Mouse (Mus musculus) gastrocnemius, postnatal 10 days (tissue): ENCODE results near the gene Zfp831. TPM values are rescaled to one million over a fixed set of nuclear protein-coding genes. Genes with fewer than 3 reads are reported as not detected.
A peak's percentile ranks its signal among the peaks of the same experiment; 100 is the strongest.

ENCODE experiments used
- DNase-seq: peaks from one replicate; pipeline ENCODE4 v3.0.0; 2021; ENCODE audit warnings: mixed read lengths
- total RNA-seq, 2 experiments: library from RNA; stranded (reverse); gene quantifications; 2 replicates each; pipeline ENCODE4 v1.2.3; 2021

The Zfp831 gene
- total RNA-seq, 2 experiments from 2014 or later, result 0.05 to 0.07 TPM

DNA sequence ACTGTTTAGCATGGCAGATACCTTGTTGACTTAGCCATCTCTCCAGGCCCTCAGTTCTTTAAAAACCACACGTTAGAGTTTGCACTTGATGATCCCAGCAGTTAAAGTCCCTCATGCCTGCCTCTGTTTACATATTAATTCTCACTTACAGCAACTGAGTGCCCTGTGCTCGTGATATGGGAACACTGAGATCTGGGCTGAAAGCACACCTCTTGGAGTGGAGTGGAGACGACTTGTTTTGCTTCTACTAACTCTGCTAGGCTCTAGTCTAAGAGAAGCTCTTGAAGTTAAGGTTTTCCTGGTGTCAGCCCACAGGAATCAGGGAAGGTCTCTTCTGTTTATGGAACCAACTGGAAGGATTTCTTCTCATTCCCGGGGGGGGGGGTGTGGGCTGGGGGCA lies 9.5 kb downstream of the Zfp831 start:
- DNase-seq, result no peak

- DNase-seq, result no peak
These were observed 12.0 kb downstream of the Zfp831 start for GRCm38 (mm10) chr2:174655341-174655740.

GRCm38 (mm10) chr2:174658229-174658844 lies 15.0 kb downstream of the Zfp831 start:
- no peak for DNase-seq

GRCm38 (mm10) chr2:174659874-174660273 lies 16.5 kb downstream of the Zfp831 start:
- DNase-seq, result no peak

- DNase-seq, result no peak
These were observed 17.0 kb downstream of the Zfp831 start for GRCm38 (mm10) chr2:174660321-174660720.

- no peak for DNase-seq
These were observed 18.3 kb downstream of the Zfp831 start for GRCm38 (mm10) chr2:174661436-174662171.

GRCm38 (mm10) chr2:174662593-174662992 lies 19.3 kb downstream of the Zfp831 start:
- no peak for DNase-seq

DNA sequence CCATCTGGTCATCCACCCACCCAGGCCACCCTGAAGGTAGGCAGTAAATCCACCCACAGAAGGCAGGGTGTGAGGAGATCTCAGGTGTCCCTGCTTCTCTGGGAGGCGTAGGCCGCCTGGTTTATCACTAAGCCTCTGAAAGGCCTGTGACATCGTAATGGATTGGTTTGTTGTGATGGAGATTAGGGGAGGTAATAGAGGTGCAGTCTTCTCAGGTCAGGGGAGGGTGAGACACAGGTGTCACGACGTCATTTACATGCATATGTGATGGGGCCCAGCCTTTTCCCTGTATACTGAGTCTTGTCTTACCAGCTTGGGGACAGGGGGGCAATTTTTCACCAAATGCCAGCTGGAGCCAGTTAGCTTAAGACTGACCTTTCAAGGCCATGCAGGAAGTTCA lies 22.1 kb downstream of the Zfp831 start:
- no peak for DNase-seq

- no peak for DNase-seq
These were observed 25.5 kb downstream of the Zfp831 start for GRCm38 (mm10) chr2:174668806-174669205.

- peak; percentile 25 for DNase-seq
These were observed 29.3 kb downstream of the Zfp831 start for GRCm38 (mm10) chr2:174672506-174673190.

DNA sequence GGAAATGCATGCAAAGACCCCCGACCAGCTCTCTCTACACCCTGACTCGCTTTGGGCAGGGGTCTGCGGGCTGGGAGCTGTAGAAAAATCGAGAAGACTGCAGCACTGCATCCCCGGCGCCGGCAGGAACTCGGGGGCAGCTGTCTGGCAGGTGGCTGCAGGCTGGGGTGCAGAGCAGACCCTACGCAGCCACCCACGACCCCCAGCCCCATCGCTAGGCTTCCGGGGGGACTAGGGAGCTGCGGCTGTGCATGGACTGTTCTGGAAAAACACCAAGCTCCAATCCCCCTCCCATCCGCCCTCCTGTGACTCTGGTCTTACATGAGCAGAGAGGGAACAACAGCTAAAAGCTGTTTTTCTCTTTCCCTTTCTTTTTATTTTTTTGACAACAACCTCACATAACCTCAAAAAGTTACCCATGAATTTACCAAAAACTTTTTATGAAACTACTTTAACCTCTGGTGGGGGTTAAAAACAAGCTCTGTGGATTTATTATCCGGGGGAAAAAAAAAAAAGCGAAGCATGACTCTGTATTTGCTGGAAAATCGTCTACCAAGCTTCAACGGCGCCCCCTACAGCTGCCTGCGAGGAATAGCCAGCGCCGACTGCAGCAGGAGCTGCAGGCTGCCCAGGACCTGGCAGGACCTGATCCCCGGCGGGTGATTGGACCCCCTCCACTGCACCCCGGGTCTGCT lies 30.4 kb downstream of the Zfp831 start:
- peak; percentile 93 for DNase-seq

DNA sequence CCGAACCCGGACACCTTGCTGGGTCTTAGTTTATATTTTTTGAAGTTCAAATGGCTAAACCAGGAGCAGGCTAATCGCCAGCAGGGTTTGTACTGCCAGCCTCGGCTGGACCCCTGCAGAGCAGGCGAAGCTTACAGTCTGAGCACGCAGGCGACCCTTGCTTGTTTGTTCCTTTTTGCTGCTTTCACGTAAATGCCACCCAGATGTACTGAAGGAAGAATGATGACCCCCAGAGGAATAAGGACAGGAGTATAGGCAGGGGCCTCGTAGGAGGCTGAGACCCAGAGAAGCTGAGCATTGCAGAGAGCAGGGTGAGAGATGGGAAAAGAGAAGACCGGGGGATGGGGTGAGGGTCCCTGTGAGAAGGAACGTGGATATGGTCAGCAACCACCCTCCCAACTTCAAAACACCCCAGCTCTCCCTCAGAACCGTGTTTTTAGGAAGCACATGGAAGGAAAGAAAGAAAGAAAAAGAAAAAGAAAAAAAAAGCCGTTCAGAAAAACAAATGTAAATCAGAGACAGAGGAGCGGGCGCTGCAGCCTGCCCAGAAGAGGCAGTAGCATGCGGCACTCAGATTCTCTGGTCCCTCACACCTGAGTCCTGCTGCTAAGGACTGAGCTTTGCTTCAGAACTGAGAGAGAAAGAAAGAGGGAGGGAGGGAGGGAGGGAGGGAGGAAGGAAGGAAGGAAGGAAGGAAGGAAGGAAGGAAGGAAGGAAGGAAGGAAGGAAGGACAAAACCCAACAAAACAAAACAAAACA lies 31.1 kb downstream of the Zfp831 start:
- DNase-seq, result no peak

DNA sequence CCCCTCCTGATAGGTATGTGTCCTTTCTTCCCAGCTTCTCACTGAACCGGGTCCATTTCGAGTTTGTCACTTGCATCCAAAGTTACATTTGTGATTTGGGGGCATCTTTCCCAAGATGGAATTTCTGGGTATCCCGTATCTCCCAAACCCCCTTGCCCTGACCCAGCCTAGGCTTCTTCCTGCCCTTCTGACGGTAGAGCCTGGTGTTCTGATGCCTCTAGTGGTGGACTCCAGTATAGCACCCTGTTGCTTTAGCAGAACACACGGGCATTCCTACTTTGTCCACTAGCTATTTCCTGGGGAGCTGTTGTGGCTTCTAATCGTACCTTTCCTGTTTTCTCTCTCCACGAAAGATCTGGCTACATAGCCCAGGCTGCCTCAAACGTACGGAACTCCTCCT lies 32.3 kb downstream of the Zfp831 start:
- peak; percentile 81 for DNase-seq

DNA sequence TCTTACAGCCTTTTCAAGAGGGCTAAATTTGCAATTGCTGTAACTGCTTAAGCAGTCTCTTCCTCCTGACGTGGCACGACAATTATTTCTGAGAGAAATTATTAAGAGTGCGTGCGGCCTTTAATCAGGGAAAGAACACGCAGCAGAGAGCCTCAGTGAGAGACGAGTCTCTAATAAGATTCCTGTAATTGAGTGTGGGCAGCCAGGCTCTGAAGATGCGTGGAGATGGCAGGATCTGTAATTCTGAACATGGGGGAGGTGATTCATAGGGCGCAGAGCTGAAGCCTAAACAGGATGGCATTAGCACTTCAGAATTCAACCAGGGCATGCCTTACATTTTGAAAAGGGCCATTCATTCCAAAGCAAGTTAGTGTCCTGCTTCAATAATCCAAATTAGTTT lies 58.0 kb downstream of the Zfp831 start:
- DNase-seq, result no peak

GRCm38 (mm10) chr2:174707101-174707500 lies 63.8 kb downstream of the Zfp831 start:
- DNase-seq, result no peak

DNA sequence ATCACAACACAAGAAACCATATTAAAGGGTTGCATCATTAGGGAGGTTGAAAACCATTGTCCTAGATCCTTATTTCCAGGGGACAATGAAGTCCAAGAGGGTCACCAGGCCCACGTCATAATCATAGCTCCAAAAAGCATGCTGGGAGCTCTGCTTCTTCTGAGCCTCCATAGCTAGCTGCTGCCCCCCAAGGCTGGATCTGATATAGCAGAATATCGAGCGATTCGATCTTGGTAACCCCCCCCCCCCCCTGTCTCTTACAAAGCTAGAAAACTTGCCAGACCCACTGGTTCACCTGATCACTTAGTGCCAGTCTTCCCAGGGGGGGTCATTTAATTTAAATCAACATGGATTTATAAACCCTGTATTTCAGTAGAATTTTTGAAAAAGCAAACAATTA lies 65.3 kb downstream of the Zfp831 start:
- DNase-seq, result no peak

DNA sequence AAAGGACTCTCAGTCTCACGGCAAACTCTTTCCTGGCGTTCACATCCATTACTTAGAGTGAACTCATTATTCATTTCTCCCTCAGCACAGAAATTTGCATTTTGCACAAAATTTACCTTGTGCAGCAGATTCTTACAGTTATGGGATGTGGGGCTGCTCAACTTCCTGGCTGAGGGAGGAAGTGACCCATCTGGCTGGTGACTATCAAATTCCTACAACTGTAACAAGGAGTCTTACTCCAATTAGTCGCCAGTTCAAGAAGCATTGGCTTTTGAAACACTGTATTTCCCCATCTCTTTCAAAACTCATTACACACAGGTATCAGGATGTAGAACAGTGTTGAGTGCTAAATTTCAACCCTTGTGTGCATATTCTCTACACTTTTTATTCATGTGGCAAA lies 66.9 kb downstream of the Zfp831 start:
- no peak for DNase-seq

- no peak for DNase-seq
These were observed 68.7 kb downstream of the Zfp831 start for GRCm38 (mm10) chr2:174712043-174712442.

DNA sequence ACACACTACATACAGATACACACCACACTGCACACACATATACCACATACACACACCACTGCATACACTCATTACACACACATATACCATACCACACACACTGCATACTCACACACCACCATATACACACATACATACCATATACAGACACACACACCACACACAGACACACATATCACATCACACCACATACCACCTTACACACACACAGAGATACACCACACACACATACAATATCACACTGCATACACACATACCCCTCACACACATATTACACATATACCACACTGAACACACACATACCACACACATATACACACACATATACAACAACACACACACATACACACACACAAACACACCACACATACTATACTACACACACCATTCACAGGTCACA lies 72.6 kb downstream of the Zfp831 start:
- DNase-seq, result no peak

DNA sequence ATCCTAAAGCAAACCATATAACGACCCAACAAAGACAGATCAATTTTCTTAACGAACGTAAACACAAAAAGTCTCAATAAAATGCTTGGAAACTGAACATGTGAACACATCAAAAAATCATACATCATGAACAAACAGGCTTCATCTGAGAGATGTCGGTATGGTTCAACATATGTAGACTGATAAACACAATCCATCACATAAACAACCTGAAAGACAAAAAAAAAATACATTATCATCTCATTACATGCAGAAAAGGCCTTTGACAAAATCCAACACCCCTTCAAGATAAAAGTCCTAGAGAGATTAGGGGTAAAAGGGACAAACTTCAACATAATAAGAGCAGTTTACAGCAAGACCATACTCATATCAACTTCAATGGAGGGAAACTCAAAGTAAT lies 74.5 kb downstream of the Zfp831 start:
- DNase-seq, result no peak

- DNase-seq, result no peak
These were observed 83.9 kb downstream of the Zfp831 start for GRCm38 (mm10) chr2:174727114-174727823.
